Mouse (Mus musculus): ENCODE data around the gene Gdpgp1.

DNA sequence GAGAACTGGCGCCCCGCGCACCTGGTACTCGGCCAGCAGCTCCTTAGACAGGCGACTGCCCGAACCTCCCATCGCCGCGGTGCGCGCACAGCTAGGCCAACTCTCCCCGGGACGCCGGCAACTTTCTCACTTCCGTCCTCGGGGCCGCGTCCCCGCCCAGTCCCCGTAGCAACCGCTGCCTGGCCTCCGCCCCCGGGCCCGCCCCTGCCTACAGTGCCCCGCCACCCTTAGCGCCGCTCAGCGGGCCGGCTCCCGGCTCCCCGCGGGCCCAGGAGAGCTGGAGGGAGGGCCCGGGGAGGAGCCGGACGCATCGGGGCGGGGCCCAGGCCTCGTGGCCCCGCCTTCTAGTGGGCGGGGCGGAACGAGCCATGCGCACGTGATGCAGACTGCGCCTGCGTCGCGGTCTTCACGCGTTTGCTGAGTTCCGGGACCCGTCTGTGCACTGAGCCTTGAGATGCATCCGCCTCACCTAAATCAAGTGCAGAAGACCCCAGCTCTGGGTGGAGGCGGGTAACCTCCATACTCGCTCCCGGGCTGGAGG is at the start of gene Gdpgp1, which contains the start of gene Cib1:
- TF ChIP-seq POLR2AphosphoS5 (IDR thresholded peaks at IDR 0.05; ENCODE audit: insufficient replicate concordance, low read depth, low read length) (no peak), CTCF (IDR thresholded peaks at IDR 0.05; ENCODE audit: low read depth, low read length) (no peak)

All from G1E (cell line).